Mouse (Mus musculus) C2C12 (cell line): Measurements from ENCODE around the gene Ccdc151.

Source experiments
- CEBPB ChIP-seq: IDR thresholded peaks from one replicate; pipeline ENCODE4 v1.6.1; 2011; ENCODE audit warnings: low read depth, mild to moderate bottlenecking, control low read depth, moderate library complexity
- CTCF ChIP-seq: IDR thresholded peaks from one replicate; pipeline ENCODE4 v1.5.1; 2011; ENCODE audit not compliant: control insufficient read depth, insufficient read depth, insufficient read length
- FOSL1 ChIP-seq: IDR thresholded peaks from one replicate; pipeline ENCODE4 v1.8.0; 2011; ENCODE audit warnings: mild to moderate bottlenecking, low read length; ENCODE audit not compliant: poor library complexity, insufficient read depth, severe bottlenecking
- MAX ChIP-seq: IDR thresholded peaks from one replicate; pipeline ENCODE4 v1.6.1; 2011; ENCODE audit warnings: mild to moderate bottlenecking, control low read depth
- MYOD1 ChIP-seq: IDR thresholded peaks from one replicate; pipeline ENCODE4 v1.6.1; 2011; ENCODE audit warnings: low read depth; ENCODE audit not compliant: control insufficient read depth, insufficient read length
- MYOG ChIP-seq: IDR thresholded peaks from one replicate; pipeline ENCODE4 v1.6.1; 2011; ENCODE audit not compliant: control insufficient read depth, insufficient read length; ENCODE audit errors: extremely low read depth
- USF1 ChIP-seq: IDR thresholded peaks from one replicate; pipeline ENCODE4 v1.6.1; 2011; ENCODE audit warnings: low read depth, mild to moderate bottlenecking, control low read depth, moderate library complexity

DNA sequence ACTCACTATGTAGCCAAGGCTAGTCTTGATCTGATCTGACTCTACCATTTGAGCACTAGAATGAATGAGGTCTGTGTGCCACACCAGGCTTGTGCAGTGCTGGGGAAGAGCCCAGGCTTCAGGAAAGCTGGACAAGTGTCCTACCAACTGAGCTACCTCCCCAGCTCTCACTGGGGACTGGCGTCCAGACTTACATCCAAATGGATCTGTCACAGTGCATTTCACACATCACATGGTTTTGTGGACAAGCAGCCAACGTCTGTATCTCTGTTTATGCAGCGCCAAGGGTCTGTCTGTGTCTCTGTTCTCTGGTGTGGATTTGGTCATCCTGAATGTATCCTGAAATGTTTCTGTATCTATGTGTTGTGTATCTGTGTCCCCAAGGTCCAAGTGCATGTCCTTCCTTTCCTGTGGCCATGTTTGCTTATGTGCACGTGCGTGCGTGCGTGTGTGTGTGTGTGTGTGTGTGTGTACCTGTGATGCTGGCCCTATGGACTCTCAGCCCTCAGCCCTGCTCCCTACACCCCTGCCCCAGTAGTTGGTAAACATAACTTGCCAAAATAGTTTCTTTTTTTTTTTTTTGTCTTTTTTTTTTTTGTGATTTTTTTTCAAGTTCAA, 14.9 kb upstream of the Ccdc151 start:
- TF ChIP-seq CTCF: no peak
- no peak for TF ChIP-seq MYOG
- no peak for TF ChIP-seq USF1
- TF ChIP-seq MAX: no peak
- TF ChIP-seq FOSL1: no peak
- TF ChIP-seq MYOD1: no peak
- no peak for TF ChIP-seq CEBPB
